Mouse (Mus musculus) olfactory bulb, adult 2 months (tissue): ENCODE measurements around the gene Kifc3. TPM values are rescaled to one million over a fixed set of nuclear protein-coding genes. Genes with fewer than 3 reads are reported as not detected.

Source experiments
- H3K27ac ChIP-seq: fragments of 200-500 bp; 2 replicates; pipeline ENCODE4 v1.5.1; 2012; ENCODE audit warnings: low read depth, low read length; ENCODE audit not compliant: insufficient read depth
- H3K4me1 ChIP-seq: fragments of 200-500 bp; 2 replicates; pipeline ENCODE4 v1.6.1; 2012; ENCODE audit warnings: low read length; ENCODE audit not compliant: control insufficient read depth, insufficient read depth
- H3K4me3 ChIP-seq: fragments of 200-500 bp; 2 replicates; pipeline ENCODE4 v1.5.1; 2012; ENCODE audit warnings: mild to moderate bottlenecking, low read depth, low read length, moderate library complexity; ENCODE audit not compliant: insufficient read depth
- CTCF ChIP-seq: fragments of 200-500 bp; IDR thresholded peaks from 2 replicates; pipeline ENCODE4 v1.5.1; 2012; ENCODE audit warnings: low read depth, mild to moderate bottlenecking, low read length, moderate library complexity; ENCODE audit not compliant: insufficient read depth
- POLR2A ChIP-seq: fragments of 200-500 bp; IDR thresholded peaks from 2 replicates; pipeline ENCODE4 v1.6.1; 2012; ENCODE audit warnings: mild to moderate bottlenecking, low read depth, low read length, moderate library complexity; ENCODE audit not compliant: insufficient read depth
- WGBS: fragments of 180-500 bp; shearing (Covaris S2); methylation state at CpG from one replicate; pipeline ENCODE4 v1.1.7; 2018; 5-methylcytosine and 5-hydroxymethylcytosine counted together
- polyA plus RNA-seq: library from polyadenylated mRNA; stranded (reverse); fragments of >200 nt; gene quantifications from 2 replicates; pipeline ENCODE4 v1.2.4, GENCODE M21; 2012; ENCODE audit warnings: low replicate concordance; ENCODE audit not compliant: missing spikeins, insufficient read depth, insufficient read length

Gene Kifc3
- polyA plus RNA-seq, 1 experiment = not detected

DNA sequence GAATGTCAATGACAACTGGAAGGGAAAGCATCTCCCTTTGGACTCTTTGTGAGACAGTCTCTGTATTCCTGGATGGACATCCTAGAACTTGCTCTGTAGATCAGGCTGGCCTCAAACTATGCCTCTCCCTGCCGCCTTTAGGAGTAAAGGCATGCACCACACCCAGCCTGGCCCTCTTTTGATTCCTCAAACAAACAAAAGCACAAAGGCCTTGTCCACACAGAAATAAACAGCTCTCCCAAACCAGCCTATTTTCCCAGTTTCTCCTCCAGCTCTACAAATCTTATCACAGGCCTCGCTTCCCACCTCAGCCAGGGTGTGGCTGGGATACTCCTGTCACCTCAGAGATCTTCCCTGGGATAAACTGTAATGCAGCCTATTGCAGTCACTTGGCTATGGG is 68.4 kb downstream of the Kifc3 start:
- 91% methylated on average over 2 of the region's 2 CpGs for WGBS
- TF ChIP-seq POLR2A (no peak), CTCF (no peak)

GRCm38 (mm10) chr8:95131983-95132382 is 70.6 kb downstream of the Kifc3 start:
- Histone ChIP-seq H3K27ac (no peak overlapping the region), H3K4me3 (no peak overlapping the region), H3K4me1 (peaks cover 3% of the 10 kb centered on the region; the same call in 1 of the 2 replicates)
- WGBS = 82% methylated on average over 5 of the region's 5 CpGs
- TF ChIP-seq CTCF = no peak
- no peak for TF ChIP-seq POLR2A

More for the DNA sequence above, 68.4 kb downstream of the Kifc3 start:
- H3K4me1 ChIP-seq = peaks cover 17% of the 10 kb centered on the region
- no peak overlapping the region for H3K27ac ChIP-seq
- no peak overlapping the region for H3K4me3 ChIP-seq

DNA sequence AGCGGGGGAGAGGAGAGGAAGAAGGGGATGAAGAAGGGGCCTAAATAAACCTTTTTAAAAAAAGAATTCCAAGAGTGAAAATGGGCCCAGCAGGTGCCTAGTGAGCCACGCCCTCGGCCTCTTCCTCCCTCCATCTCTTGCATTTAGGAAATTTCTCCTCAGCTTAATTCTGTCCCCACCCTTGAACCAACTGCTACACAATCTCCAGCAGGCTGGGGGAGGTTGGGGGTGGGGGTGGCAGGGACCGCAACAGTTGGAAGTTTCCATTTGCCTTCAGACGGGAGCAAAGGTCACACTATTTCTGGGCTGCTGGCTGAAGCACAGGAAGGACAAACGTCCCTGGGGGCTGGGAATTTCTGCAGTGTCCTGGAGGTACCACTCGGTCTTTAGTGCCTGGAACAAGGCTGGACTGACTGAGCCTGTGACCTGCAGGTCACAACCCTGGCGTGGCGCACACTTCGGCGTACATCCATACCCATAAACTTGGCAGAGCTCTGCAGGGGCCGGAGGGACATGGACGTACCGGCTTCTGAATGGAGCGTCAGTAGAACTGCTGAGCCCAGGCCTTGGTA is 71.6 kb downstream of the Kifc3 start:
- 83% methylated on average over 15 of the region's 15 CpGs for WGBS
- Histone ChIP-seq H3K4me1 (peaks cover 3% of the 10 kb centered on the region; the same call in 1 of the 2 replicates), H3K27ac (no peak overlapping the region), H3K4me3 (no peak overlapping the region)
- no peak for TF ChIP-seq CTCF
- TF ChIP-seq POLR2A = no peak

DNA sequence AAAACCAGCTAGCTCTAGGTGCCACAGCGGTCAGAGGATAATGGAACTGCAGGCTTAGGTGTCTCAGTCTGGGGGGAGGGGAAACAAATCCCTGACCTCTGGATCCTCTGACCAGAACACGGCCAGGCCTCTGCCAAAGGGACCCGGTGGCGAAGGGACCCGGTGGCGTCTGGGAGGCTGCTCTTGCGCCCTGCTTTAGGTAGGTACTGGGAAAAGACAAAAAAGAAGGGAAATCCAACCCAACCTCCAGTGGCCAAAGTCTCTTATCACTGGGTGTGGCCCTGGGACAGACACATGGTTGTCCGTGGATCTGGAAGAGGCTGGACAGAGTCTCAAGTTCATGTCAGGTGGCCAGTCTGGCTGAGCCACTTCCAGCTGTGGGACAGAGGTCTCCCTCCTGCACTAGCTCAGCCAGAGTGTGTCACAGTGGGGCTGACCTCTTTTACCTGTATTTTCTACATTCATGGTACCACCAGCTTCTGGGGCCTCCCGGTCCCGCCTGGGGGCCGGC is 73.8 kb downstream of the Kifc3 start:
- TF ChIP-seq CTCF (no peak), POLR2A (no peak)
- Histone ChIP-seq H3K27ac (no peak overlapping the region), H3K4me1 (peaks cover 3% of the 10 kb centered on the region; the same call in 1 of the 2 replicates), H3K4me3 (no peak overlapping the region)
- WGBS = 94% methylated on average over 11 of the region's 11 CpGs

- Histone ChIP-seq H3K4me1 (peaks cover 3% of the 10 kb centered on the region; the same call in 1 of the 2 replicates), H3K27ac (no peak overlapping the region), H3K4me3 (no peak overlapping the region)
- no peak for TF ChIP-seq CTCF
- no peak for TF ChIP-seq POLR2A
- 73% methylated on average over 9 of the region's 9 CpGs for WGBS
Measured at GRCm38 (mm10) chr8:95127658-95128057, 75.0 kb downstream of the Kifc3 start.

GRCm38 (mm10) chr8:95126497-95126896 is 76.1 kb downstream of the Kifc3 start:
- Histone ChIP-seq H3K4me1 (peaks cover 3% of the 10 kb centered on the region; the same call in 1 of the 2 replicates), H3K27ac (no peak overlapping the region), H3K4me3 (no peak overlapping the region)
- no peak for TF ChIP-seq POLR2A
- TF ChIP-seq CTCF = no peak
- WGBS = 94% methylated on average over 11 of the region's 11 CpGs

DNA sequence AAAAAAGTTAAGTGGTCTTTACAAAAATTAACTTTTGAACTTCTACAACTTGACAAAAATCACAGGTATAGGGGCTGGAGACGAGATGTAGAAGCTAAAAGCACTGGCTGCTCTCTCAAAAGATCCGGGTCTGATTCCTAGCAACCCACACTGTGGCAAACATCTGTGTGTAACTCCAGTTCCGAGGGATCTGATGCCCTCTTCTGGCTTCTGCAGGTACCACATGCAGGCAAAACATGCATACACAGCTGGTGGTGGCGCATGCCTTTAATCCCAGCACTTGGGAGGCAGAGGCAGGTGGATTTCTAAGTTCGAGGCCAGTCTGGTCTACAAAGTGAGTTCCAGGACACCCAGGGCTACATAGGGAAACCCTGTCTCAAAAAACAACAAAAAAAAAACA is 79.2 kb downstream of the Kifc3 start:
- Histone ChIP-seq H3K4me3 (no peak overlapping the region), H3K4me1 (no peaks in the 10 kb centered on the region), H3K27ac (no peak overlapping the region)
- 96% methylated on average over 5 of the region's 5 CpGs for WGBS
- TF ChIP-seq CTCF (no peak), POLR2A (no peak)

DNA sequence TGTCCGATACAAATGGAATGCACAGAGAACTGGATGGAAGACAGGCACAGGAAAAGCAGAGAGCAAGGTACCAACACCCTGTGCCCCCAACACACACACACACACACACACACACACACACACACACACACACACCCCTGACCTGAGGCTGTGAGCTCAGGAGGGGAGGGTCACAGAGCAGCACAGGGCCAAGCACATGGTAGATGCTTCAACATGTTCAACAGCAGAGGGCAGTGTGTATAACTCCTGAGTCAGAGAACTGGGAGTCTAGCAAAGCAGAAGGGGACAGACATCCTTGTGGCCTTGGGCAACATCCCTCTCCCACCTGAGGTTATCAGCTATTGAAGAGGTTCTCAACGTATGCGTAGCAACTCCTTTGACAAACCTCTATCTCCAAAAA is 88.9 kb downstream of the Kifc3 start:
- TF ChIP-seq CTCF (no peak), POLR2A (no peak)
- Histone ChIP-seq H3K27ac (no peak overlapping the region), H3K4me3 (no peak overlapping the region), H3K4me1 (no peaks in the 10 kb centered on the region)
- 80% methylated on average over 3 of the region's 3 CpGs for WGBS

GRCm38 (mm10) chr8:95113108-95113507 is 89.5 kb downstream of the Kifc3 start:
- no peak overlapping the region for H3K27ac ChIP-seq
- TF ChIP-seq POLR2A (no peak), CTCF (no peak)
- H3K4me1 ChIP-seq = no peaks in the 10 kb centered on the region
- WGBS = 83% methylated on average over 4 of the region's 4 CpGs
- no peak overlapping the region for H3K4me3 ChIP-seq
